Mouse (Mus musculus) forebrain, embryonic 14.5 days (tissue): Measurements from ENCODE around the gene Tes. TPM values are rescaled to one million over a fixed set of nuclear protein-coding genes. Genes with fewer than 3 reads are reported as not detected.
A peak's percentile ranks its signal among the peaks of the same experiment; 100 is the strongest.
"Not testable (repeated sequence)": the region's sequence is repeated elsewhere in the genome, so short reads cannot be mapped to it uniquely, and the experiment has no call there.

Experiments used
- ATAC-seq: fragments of 200-750 bp; cut with Nextera tagmentation; 2 replicates; pipeline ENCODE4 v1.8.0; 2017; ENCODE audit warnings: mild to moderate bottlenecking, moderate library complexity
- DNase-seq: peaks from one replicate; pipeline ENCODE4 v3.0.0-alpha.2; 2015; ENCODE audit warnings: low spot score
- H3K27ac ChIP-seq: fragments of 300-500 bp; sonication (generic); 2 replicates; pipeline ENCODE4 v1.5.1; 2014; ENCODE audit warnings: low read depth, mild to moderate bottlenecking, control low read depth, low read length, moderate library complexity
- H3K27me3 ChIP-seq: fragments of 300-500 bp; sonication (generic); replicated peaks from 2 replicates; pipeline ENCODE4 v1.6.1; 2014; ENCODE audit warnings: low read length, control low read depth, mixed read lengths; ENCODE audit not compliant: control insufficient read depth, insufficient read depth
- H3K36me3 ChIP-seq: fragments of 300-500 bp; sonication (generic); 2 replicates; pipeline ENCODE4 v1.6.1; 2014; ENCODE audit warnings: low read length, control low read depth; ENCODE audit not compliant: control insufficient read depth, insufficient read depth
- H3K4me1 ChIP-seq: fragments of 300-500 bp; sonication (generic); 2 replicates; pipeline ENCODE4 v1.6.1; 2014; ENCODE audit warnings: antibody characterized with exemption, low read length, control low read depth; ENCODE audit not compliant: control insufficient read depth, insufficient read depth
- H3K4me2 ChIP-seq: fragments of 300-500 bp; sonication (generic); 2 replicates; pipeline ENCODE4 v1.6.1; 2014; ENCODE audit warnings: mild to moderate bottlenecking, control low read depth, low read length
- H3K4me3 ChIP-seq: fragments of 300-500 bp; sonication (generic); 2 replicates; pipeline ENCODE4 v1.5.1; 2014; ENCODE audit warnings: low read depth, low read length, control low read depth
- H3K9ac ChIP-seq: fragments of 300-500 bp; sonication (generic); 2 replicates; pipeline ENCODE4 v1.6.1; 2014; ENCODE audit warnings: mild to moderate bottlenecking, low read length, control low read depth, moderate library complexity
- H3K9me3 ChIP-seq: fragments of 300-500 bp; sonication (generic); replicated peaks from 2 replicates; pipeline ENCODE4 v1.6.1; 2016; ENCODE audit warnings: low read length, control low read depth, mixed read lengths; ENCODE audit not compliant: control insufficient read depth
- WGBS: fragments of 180-500 bp; shearing (Covaris S2); extraction: QIAGEN DNeasy Blood & Tissue Kit; methylation state at CpG from one replicate; pipeline ENCODE4 v1.1.7; 2014; 5-methylcytosine and 5-hydroxymethylcytosine counted together
- polyA plus RNA-seq: library from polyadenylated mRNA; unstranded; fragments of >200 nt; fragmentation: Nextera tagmentation; extraction: Ambion mirVana; gene quantifications from 2 replicates; pipeline ENCODE4 v1.2.1, GENCODE M21; 2014

The Tes gene
- polyA plus RNA-seq, 1 experiment from 2014 or later = 36.2 TPM

DNA sequence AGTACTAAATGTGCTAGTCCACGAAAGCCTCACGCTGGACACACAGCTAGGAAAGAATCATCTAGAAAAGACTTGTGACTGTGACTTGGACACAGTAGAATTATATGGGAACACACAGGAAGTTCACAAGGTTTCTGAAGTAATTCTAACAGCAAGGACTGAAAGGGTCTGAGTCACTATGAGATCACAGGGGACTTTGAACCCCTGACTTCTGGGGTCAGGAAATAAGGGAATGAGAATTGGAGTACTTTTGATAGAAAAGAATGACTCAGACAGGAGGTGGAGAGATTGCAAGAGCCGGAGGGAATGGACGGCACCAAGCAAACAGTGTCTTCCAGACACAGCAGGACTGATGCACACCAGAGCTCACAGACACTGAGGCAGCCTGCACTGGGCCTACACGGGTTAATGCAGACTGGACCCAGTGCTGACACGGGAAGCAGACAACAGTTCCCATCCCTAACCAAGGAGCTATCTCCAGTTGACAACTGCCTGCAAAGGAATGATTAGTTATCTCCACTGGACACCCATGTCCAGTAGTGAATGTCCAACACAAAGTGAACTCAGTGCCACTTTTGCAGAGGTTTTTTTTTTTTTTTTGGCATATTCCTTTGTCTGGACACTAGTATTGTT lies 11.8 kb upstream of the Tes start:
- Histone ChIP-seq H3K27me3 (no peaks in the 10 kb centered on the region), H3K9me3 (no peaks in the 10 kb centered on the region), H3K4me3 (no peak overlapping the region), H3K9ac (no peak overlapping the region), H3K27ac (no peak overlapping the region), H3K4me1 (no peaks in the 10 kb centered on the region), H3K36me3 (no peaks in the 10 kb centered on the region), H3K4me2 (no peak overlapping the region)
- ATAC-seq (no peak), DNase-seq (no peak)
- WGBS = 87% methylated on average over 6 of the region's 6 CpGs

DNA sequence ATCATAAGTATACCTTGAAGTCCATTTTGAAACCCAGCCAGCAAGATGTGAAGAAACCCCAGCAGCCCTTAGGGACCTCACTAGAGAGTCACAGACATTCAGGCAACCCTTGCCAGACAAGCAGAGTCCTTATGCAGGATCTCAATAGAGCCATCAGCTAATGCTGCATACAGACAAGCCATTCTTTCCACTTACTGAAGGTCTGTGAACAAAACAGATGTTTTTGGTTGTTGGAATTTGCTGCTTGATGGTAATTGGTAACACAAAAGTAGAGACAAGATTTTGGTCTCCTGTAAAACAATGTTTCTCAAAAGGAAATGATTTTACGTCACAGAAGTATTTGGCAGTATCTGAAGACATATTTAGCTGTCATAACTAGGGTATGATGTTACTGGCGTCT lies 10.2 kb upstream of the Tes start:
- no peak overlapping the region for H3K27ac ChIP-seq
- H3K4me2 ChIP-seq = no peak overlapping the region
- H3K9me3 ChIP-seq = no peaks in the 10 kb centered on the region
- H3K27me3 ChIP-seq = no peaks in the 10 kb centered on the region
- H3K4me1 ChIP-seq = no peaks in the 10 kb centered on the region
- DNase-seq (no peak), ATAC-seq (no peak)
- no peak overlapping the region for H3K4me3 ChIP-seq
- H3K36me3 ChIP-seq = no peaks in the 10 kb centered on the region
- WGBS = 92% methylated on average over 2 of the region's 2 CpGs
- no peak overlapping the region for H3K9ac ChIP-seq

DNA sequence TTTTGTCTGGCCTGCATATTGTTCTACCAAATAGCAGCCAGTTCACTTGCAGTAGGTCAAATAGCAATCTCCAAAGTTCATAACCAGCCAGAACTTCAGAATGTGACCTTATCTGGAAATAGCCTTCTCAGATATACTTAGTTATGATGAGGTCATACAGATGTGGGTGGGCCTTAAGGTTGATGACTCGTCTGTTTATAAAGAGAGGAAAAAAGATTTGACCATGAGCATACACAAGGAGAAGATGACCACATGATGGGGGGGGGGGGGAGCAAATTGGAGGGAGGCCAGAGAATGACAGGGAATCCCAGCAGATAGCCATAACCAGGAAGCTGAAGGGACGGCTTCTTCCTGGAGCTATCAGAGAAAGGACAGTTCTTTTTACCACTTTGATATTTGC lies 9.3 kb upstream of the Tes start:
- DNase-seq (no peak), ATAC-seq (no peak)
- WGBS = 87% methylated on average over 2 of the region's 2 CpGs

DNA sequence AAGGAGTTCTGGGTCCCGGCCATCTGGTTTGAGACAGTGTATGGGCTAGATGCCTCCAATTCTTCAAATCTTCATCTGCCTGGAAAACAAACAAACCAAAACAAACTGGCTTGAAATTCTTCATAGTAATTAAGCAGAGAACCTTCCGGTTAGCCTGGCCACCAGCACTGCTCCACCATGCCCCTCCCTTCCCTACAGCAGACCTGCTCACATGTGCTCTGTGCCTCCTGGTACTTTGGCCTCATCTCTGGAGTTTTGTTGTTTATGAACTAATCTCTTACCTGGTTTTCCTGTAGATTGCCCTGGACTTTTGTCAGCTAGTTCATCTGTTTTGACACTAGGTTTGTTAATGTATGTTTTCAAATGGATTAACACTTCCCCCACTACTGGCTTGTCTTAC lies 5.4 kb upstream of the Tes start:
- H3K4me3 ChIP-seq = no peak overlapping the region
- H3K4me2 ChIP-seq = no peak overlapping the region
- H3K9me3 ChIP-seq = no peaks in the 10 kb centered on the region
- no peak overlapping the region for H3K9ac ChIP-seq
- WGBS = 84% methylated on average over 2 of the region's 2 CpGs
- no peaks in the 10 kb centered on the region for H3K36me3 ChIP-seq
- ATAC-seq (no peak), DNase-seq (no peak)
- H3K27ac ChIP-seq = no peak overlapping the region
- no peaks in the 10 kb centered on the region for H3K4me1 ChIP-seq
- H3K27me3 ChIP-seq = no peaks in the 10 kb centered on the region

More for the DNA sequence above, 9.3 kb upstream of the Tes start:
- no peak overlapping the region for H3K4me3 ChIP-seq
- no peaks in the 10 kb centered on the region for H3K36me3 ChIP-seq
- H3K9ac ChIP-seq = no peak overlapping the region
- no peak overlapping the region for H3K4me2 ChIP-seq
- H3K9me3 ChIP-seq = no peaks in the 10 kb centered on the region
- no peaks in the 10 kb centered on the region for H3K4me1 ChIP-seq
- no peak overlapping the region for H3K27ac ChIP-seq
- H3K27me3 ChIP-seq = no peaks in the 10 kb centered on the region

DNA sequence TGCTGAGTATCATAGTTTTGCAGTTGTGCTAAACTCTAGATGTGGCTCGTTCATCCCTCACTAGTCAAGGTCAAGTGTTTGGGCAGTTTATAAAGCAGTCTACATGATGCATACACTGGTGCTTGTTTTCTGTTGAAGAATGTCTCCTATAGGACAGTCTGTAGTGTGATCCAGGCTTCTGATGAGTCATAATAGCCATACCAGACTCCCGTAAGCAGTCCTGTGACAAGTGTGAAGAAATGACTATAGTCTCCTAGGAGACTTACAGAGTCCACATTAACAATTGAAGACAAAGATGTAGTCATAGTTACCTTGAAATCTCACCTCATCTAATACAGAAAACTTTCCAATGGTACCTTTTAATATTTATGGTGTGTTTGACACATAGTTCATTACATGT lies 4.8 kb upstream of the Tes start:
- DNase-seq = no peak
- H3K4me2 ChIP-seq = no peak overlapping the region
- no peaks in the 10 kb centered on the region for H3K27me3 ChIP-seq
- H3K9ac ChIP-seq = no peak overlapping the region
- no peaks in the 10 kb centered on the region for H3K4me1 ChIP-seq
- H3K36me3 ChIP-seq = no peaks in the 10 kb centered on the region
- WGBS = 90% methylated on average over 2 of the region's 2 CpGs
- H3K27ac ChIP-seq = no peak overlapping the region
- ATAC-seq = no peak
- no peak overlapping the region for H3K4me3 ChIP-seq
- no peaks in the 10 kb centered on the region for H3K9me3 ChIP-seq

DNA sequence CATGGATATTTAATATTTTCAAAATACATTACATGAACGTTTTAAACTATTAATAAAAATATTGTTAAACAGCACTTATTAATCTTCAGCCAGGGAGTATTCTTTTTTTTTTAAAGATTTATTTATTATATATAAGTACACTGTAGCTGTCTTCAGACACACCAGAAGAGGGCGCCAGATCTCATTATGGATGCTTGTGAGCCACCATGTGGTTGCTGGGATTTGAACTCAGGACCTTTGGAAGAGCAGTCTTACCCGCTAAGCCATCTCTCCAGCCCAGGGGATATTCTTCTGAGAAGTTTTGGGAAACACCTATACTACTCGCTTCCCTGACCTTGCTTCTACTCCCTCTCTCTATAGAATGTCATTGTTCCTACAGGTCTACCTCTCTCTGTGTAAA lies 3.1 kb upstream of the Tes start:
- H3K4me1 ChIP-seq, H3K9ac ChIP-seq, ATAC-seq, H3K4me3 ChIP-seq, H3K36me3 ChIP-seq, H3K4me2 ChIP-seq, H3K27ac ChIP-seq, H3K9me3 ChIP-seq, DNase-seq, H3K27me3 ChIP-seq: not testable (repeated sequence)
- WGBS = 82% methylated on average over 4 of the region's 4 CpGs

DNA sequence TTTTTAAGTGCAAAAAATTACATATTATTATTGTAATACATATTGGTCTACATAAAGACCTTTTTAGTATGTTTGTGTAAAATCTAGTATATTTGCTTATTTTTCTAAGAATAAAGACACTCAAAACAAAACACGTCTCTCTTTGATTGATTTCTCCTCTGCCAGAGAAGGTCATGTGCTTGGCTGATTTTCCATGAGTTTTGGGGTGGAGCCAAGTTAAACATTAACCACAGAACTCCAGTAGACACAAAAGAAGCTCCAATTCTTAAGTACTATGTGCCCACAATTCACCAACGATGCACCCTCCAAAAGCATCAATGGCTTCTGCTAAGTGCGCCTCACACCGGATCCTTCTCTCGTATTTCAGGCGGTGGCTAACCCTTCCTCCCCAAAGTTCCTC lies 2.6 kb upstream of the Tes start:
- no peak for DNase-seq

DNA sequence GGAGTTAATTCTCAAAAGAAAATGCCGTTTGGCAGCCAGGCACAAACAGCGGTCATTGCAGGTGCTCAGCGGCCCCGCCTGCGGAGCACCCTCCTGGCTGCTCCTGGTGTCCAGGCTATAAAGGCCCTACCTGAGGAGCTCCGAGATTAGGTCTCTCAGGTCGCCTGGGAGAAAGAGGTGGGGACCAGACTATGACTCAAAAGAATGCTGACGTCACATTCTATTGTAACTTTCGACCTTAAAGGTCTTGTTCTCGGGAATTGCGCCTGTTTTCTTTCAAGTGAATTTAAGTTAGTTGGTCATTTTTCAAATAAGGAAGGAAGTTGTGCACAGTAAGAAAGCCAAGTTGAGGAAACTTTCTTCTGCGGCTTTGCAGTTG lies 831 bp downstream of the Tes start:
- no peaks in the 10 kb centered on the region for H3K4me1 ChIP-seq
- DNase-seq = peak; percentile 15
- no peak for ATAC-seq

More for the DNA sequence above, 2.6 kb upstream of the Tes start:
- ATAC-seq = no peak
- Histone ChIP-seq H3K4me3 (no peak overlapping the region), H3K4me2 (no peak overlapping the region), H3K4me1 (no peaks in the 10 kb centered on the region), H3K27ac (no peak overlapping the region), H3K27me3 (0 out of 2 replicates have a peak, but pooled peaks cover 3% of the 10 kb centered on the region), H3K36me3 (no peaks in the 10 kb centered on the region), H3K9ac (no peak overlapping the region), H3K9me3 (no peaks in the 10 kb centered on the region)
- 81% methylated on average over 6 of the region's 6 CpGs for WGBS

DNA sequence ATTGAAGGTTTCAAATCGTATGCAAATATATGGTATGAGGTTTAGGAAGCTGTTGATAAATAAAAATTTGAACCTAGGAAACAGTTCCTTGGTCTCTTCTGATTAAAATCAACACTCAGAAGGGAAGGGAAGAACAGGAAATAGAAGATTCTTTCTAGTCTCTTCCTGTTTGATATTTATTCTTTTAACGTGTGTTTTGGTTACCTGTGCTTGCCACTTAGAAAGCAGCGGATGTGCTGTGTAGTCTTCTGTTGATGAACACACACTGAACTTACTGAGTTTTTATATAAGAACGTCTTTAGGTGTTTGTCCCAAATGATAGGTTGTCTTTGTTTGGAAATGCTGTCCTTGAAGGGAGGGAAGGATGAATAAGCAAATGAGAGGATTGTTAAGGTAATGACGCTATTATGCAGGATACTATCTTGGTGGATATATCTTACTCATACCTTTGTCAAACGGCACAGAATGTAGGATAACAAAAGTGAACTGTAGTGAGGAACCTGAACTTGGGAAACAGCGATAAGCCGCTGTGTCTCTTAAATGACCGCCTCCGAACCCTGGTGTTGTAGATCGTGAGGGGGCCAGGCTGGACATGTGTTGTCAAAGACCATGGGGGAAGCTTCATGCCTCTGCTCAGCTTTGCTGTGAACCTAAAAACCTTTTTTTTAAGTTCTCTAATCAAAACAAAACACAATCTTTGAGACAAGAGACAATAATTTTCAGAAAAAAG lies 1.4 kb downstream of the Tes start:
- DNase-seq (no peak), ATAC-seq (no peak)
- H3K36me3 ChIP-seq = no peaks in the 10 kb centered on the region
- no peaks in the 10 kb centered on the region for H3K4me1 ChIP-seq
- no peak overlapping the region for H3K27ac ChIP-seq
- H3K27me3 ChIP-seq = 0 out of 2 replicates have a peak, but pooled peaks cover 3% of the 10 kb centered on the region
- peak overlapping the region; percentile 85 for H3K4me2 ChIP-seq
- WGBS = 65% methylated on average over 11 of the region's 11 CpGs
- H3K9me3 ChIP-seq = no peaks in the 10 kb centered on the region
- peak overlapping the region; percentile 75 for H3K4me3 ChIP-seq
- no peak overlapping the region for H3K9ac ChIP-seq

More for the DNA sequence above, 831 bp downstream of the Tes start:
- 0 out of 2 replicates have a peak, but pooled peaks cover 3% of the 10 kb centered on the region for H3K27me3 ChIP-seq
- H3K9me3 ChIP-seq = no peaks in the 10 kb centered on the region
- H3K36me3 ChIP-seq = no peaks in the 10 kb centered on the region
- H3K27ac ChIP-seq = no peak overlapping the region
- WGBS = 6% methylated on average over 12 of the region's 12 CpGs
- H3K9ac ChIP-seq = peak overlapping the region; percentile 75
- peak overlapping the region; percentile 85 for H3K4me2 ChIP-seq
- peak overlapping the region; percentile 75 for H3K4me3 ChIP-seq
